Mouse (Mus musculus) stomach, embryonic 14.5 days (tissue): ENCODE measurements around the gene Prdm5. TPM values are rescaled to one million over a fixed set of nuclear protein-coding genes. Genes with fewer than 3 reads are reported as not detected.
A peak's percentile ranks its signal among the peaks of the same experiment; 100 is the strongest.

Experiments used
- ATAC-seq: fragments of 200-750 bp; cut with Nextera tagmentation; 2 replicates; pipeline ENCODE4 v1.8.0; 2017; ENCODE audit warnings: low read depth, moderate TSS enrichment; ENCODE audit not compliant: insufficient number of reproducible peaks, insufficient read depth, low FRiP score
- H3K27ac ChIP-seq: fragments of 300-500 bp; sonication (generic); 2 replicates; pipeline ENCODE4 v1.5.1; 2014; ENCODE audit warnings: mild to moderate bottlenecking, low read length, moderate library complexity, mixed read lengths
- H3K27me3 ChIP-seq: fragments of 300-500 bp; sonication (generic); 2 replicates; pipeline ENCODE4 v1.6.1; 2014; ENCODE audit warnings: low read length, control low read depth, mixed read lengths; ENCODE audit not compliant: control insufficient read depth, insufficient read depth
- H3K36me3 ChIP-seq: fragments of 300-500 bp; sonication (generic); 2 replicates; pipeline ENCODE4 v1.6.1; 2014; ENCODE audit warnings: mild to moderate bottlenecking, control low read depth, low read length, moderate library complexity, mixed read lengths; ENCODE audit not compliant: control insufficient read depth, insufficient read depth
- H3K4me1 ChIP-seq: fragments of 300-500 bp; sonication (generic); 2 replicates; pipeline ENCODE4 v1.6.1; 2014; ENCODE audit warnings: low read length, control low read depth, mixed read lengths; ENCODE audit not compliant: control insufficient read depth, insufficient read depth
- H3K4me2 ChIP-seq: fragments of 300-500 bp; sonication (generic); replicated peaks from 2 replicates; pipeline ENCODE4 v1.6.1; 2014; ENCODE audit warnings: low read depth, low read length, control low read depth
- H3K4me3 ChIP-seq: fragments of 300-500 bp; sonication (generic); 2 replicates; pipeline ENCODE4 v1.5.1; 2014; ENCODE audit warnings: low read depth, low read length, control low read depth
- H3K9ac ChIP-seq: fragments of 300-500 bp; sonication (generic); replicated peaks from 2 replicates; pipeline ENCODE4 v1.6.1; 2014; ENCODE audit warnings: low read depth, mild to moderate bottlenecking, control low read depth, low read length, moderate library complexity, mixed read lengths
- H3K9me3 ChIP-seq: fragments of 300-500 bp; sonication (generic); 2 replicates; pipeline ENCODE4 v1.6.1; 2016; ENCODE audit warnings: low read depth, low read length, control low read depth; ENCODE audit not compliant: control insufficient read depth
- WGBS: fragments of 180-500 bp; shearing (Covaris S2); extraction: QIAGEN DNeasy Blood & Tissue Kit; methylation state at CpG from one replicate; pipeline ENCODE4 v1.1.7; 2014; 5-methylcytosine and 5-hydroxymethylcytosine counted together
- polyA plus RNA-seq: library from polyadenylated mRNA; unstranded; fragments of >200 nt; fragmentation: Nextera tagmentation; extraction: Ambion mirVana; gene quantifications from 2 replicates; pipeline ENCODE4 v1.2.1, GENCODE M21; 2014

Gene Prdm5
- polyA plus RNA-seq: 27.0 and 28.7 TPM in 2 replicates

DNA sequence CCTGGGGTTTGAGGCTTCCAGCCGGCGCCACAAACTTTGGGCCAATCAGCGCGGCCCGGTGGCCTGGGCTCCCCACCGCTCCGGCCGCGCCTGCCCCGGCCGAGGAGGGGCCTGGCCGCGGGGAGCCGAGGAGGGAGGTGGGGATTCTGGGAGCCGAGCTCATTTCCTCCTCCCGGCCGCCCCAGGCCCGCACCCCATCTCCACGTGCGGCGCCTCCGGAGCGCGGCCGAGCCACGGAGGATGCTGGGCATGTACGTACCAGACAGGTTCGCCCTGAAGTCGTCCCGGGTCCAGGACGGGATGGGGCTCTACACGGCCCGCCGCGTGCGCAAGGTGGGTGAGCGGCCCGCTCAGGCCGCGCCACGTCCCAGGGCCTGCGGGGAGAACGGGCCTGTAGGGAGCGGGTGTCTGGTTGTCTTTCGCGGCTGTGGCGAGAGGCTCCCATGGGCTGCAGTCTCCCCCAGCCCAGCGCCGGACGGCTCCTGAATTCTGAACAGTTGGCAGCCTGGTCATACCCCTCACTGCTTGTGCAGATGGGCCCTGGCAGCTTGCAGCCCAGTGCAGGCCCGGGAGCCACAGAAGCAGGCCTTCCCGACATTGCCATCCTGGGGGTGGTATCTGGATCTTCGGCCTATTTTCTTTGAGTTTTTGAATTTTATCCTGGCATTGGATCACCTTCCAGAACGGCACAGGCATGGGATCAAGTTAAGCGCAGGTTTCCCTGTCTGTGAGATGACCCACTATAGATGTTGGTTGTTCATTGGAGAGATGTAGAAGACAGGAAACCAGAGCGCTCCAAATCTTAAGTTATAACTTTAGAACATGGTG is at the start of gene Prdm5:
TSS of gene Prdm5 (plus strand) at position 128 of the 828 bp plus-strand sequence.
- Histone ChIP-seq H3K4me1 (peaks cover 5% of the 10 kb centered on the region), H3K27ac (peak within 1 kb of the TSS; percentile 79; the same call in 1 of the 2 replicates), H3K4me3 (peak within 1 kb of the TSS; percentile 60), H3K9ac (peak within 1 kb of the TSS; percentile 70), H3K27me3 (no peaks in the 10 kb centered on the region), H3K4me2 (peak within 1 kb of the TSS; percentile 77), H3K36me3 (no peaks in the 10 kb centered on the region), H3K9me3 (no peaks in the 10 kb centered on the region)
- peak; percentile 94 for ATAC-seq
- 4% methylated on average over 54 of the region's 56 CpGs for WGBS

DNA sequence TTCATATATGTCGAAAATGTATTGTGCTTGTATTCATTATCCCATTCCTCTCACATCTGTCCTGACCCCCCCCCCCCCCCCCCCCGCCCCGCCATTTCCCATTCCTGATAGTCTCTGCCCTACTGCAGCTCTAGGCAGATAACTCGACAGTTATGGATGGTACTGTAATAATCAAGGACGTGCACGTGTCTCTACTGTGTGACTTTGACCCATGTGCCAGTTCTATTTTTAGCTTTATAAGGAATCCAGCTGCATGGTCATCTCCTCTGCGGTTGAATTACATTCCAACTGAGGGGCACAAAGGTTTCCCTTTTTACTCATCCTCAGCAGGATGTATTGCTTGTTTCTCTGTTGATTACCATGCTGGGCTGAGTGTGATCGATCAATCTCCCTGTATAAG is 39.3 kb upstream of the Prdm5 start:
- no peak overlapping the region for H3K27ac ChIP-seq
- 41% methylated on average over 7 of the region's 8 CpGs for WGBS
- H3K36me3 ChIP-seq: no peaks in the 10 kb centered on the region
- H3K4me3 ChIP-seq: no peak overlapping the region
- H3K27me3 ChIP-seq: no peaks in the 10 kb centered on the region
- no peaks in the 10 kb centered on the region for H3K9me3 ChIP-seq
- H3K4me1 ChIP-seq: no peaks in the 10 kb centered on the region
- no peak for ATAC-seq
- H3K9ac ChIP-seq: no peak overlapping the region
- no peak overlapping the region for H3K4me2 ChIP-seq

DNA sequence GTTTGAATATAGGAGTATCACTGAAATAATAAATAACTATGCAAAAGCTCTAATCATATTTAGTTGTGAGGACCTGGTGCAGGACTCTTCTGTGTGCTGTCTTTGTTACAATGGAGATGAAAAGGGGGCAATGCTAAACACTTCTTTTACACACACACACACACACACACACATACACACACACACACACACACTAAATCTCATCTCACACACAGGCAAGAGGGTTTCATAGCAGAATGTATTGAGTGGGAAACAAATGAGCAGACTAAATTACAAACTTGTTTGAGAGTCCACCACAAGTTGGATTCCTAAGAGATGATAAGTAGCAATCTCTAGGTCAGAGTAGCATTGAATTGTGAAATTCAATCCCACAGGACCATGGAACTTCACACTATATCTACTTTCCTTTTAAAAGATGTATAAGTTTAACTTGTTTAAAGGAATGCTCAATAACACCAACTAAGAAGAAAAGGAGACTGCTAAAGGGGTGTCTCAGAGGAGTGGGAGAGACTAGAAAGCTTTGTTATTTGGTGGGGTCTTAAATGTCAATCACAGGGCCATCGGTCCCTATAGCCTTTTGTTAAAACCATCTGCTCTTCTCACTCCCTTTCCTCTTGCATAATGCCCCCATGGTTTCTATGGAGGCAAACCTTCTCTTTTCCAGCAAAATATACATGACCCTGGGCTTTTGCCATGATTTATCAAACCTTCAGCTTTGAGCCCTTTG is 35.5 kb upstream of the Prdm5 start:
- Histone ChIP-seq H3K4me3 (no peak overlapping the region), H3K4me2 (no peak overlapping the region), H3K36me3 (no peaks in the 10 kb centered on the region), H3K27ac (no peak overlapping the region), H3K27me3 (no peaks in the 10 kb centered on the region), H3K4me1 (no peaks in the 10 kb centered on the region), H3K9me3 (no peaks in the 10 kb centered on the region), H3K9ac (no peak overlapping the region)
- ATAC-seq: no peak
- WGBS: 57% methylated on average over 1 of the region's 1 CpGs

DNA sequence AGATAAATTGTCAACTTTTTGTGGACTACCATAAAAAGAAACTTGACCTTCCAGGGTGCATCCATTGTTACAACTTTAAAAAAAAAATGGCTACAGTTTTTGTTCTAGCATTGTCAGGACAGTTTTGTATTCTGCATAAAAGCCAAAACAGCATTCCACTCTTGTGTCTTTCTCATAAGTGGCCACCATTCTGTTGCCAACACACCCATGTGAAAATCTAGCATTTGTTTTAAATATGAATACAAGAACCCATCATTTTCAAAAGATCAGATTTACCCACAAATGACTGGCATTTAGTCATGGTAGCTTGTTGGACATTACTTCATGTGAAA is 35.0 kb upstream of the Prdm5 start:
- H3K36me3 ChIP-seq: no peaks in the 10 kb centered on the region
- H3K27ac ChIP-seq: no peak overlapping the region
- H3K4me3 ChIP-seq: no peak overlapping the region
- ATAC-seq: no peak
- H3K4me1 ChIP-seq: no peaks in the 10 kb centered on the region
- no peaks in the 10 kb centered on the region for H3K27me3 ChIP-seq
- H3K9me3 ChIP-seq: no peaks in the 10 kb centered on the region
- no peak overlapping the region for H3K9ac ChIP-seq
- H3K4me2 ChIP-seq: no peak overlapping the region

DNA sequence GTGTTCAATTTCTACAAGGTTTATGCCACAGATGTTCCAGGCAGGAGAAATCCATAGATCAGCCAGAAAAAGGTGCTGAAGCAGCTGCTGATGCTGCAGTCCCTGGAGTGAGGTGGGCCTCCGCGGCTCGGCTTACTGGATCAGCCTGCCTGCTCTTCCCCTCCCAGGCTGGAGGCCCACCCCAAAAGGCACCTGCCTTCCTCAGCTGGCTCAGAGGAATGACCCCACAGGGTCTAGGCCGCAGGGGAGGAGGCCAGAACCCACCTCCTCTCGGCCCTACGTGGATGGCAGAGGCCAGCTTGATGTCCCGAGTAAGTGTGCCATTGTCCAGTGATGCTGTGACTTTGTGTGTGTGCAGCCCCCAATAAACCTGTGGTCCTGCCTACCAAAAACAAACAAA is 20.6 kb upstream of the Prdm5 start:
- no peaks in the 10 kb centered on the region for H3K4me1 ChIP-seq
- no peak for ATAC-seq
- 70% methylated on average over 7 of the region's 7 CpGs for WGBS

DNA sequence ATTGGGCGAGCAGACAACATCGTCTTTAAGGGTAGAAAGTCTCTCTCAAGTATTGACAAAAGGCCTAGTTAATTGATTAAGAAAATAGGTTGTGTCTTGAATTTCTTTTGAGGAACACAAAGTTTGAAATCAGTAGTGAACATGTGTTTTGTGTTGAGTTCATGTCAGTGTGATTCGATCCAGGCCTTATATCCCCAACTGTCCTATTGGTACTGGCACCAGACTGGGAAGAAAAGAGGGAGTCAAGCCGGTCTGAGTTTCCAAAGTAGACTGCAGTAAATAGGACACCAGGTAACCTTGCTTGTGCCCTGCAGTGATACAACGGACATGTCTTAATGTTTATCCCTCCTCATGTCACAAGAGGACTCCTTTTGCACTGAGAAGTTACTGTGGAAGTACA is 19.6 kb upstream of the Prdm5 start:
- Histone ChIP-seq H3K4me3 (no peak overlapping the region), H3K27me3 (no peaks in the 10 kb centered on the region), H3K4me1 (no peaks in the 10 kb centered on the region), H3K9me3 (no peaks in the 10 kb centered on the region), H3K27ac (no peak overlapping the region), H3K36me3 (no peaks in the 10 kb centered on the region), H3K9ac (no peak overlapping the region), H3K4me2 (no peak overlapping the region)
- WGBS: 81% methylated on average over 5 of the region's 5 CpGs
- no peak for ATAC-seq

More for the DNA sequence above, 20.6 kb upstream of the Prdm5 start:
- Histone ChIP-seq H3K9me3 (no peaks in the 10 kb centered on the region), H3K4me2 (no peak overlapping the region), H3K36me3 (no peaks in the 10 kb centered on the region), H3K9ac (no peak overlapping the region), H3K4me3 (no peak overlapping the region), H3K27me3 (no peaks in the 10 kb centered on the region), H3K27ac (no peak overlapping the region)

DNA sequence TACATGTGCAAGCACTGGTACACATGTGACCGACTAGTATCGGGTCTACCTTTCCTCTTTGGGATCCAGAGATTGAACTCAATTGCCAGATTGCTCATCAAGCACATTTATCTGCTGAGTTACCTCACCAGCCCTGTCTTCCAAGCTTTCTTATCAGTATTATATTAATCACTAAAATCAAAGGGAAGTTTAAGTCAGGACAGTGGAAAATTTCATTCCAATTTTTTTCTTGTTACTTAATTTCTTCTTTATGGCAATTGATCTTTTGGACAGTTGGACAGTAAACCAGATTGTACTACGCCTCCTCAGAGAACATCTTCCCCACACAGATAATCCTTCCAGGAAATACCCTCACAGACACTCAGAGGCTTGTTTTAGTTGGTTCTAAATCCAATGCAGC is 18.7 kb upstream of the Prdm5 start:
- 78% methylated on average over 3 of the region's 3 CpGs for WGBS
- no peak for ATAC-seq
- Histone ChIP-seq H3K27me3 (no peaks in the 10 kb centered on the region), H3K27ac (no peak overlapping the region), H3K4me1 (no peaks in the 10 kb centered on the region), H3K4me3 (no peak overlapping the region), H3K9ac (no peak overlapping the region), H3K4me2 (no peak overlapping the region), H3K36me3 (no peaks in the 10 kb centered on the region), H3K9me3 (no peaks in the 10 kb centered on the region)

DNA sequence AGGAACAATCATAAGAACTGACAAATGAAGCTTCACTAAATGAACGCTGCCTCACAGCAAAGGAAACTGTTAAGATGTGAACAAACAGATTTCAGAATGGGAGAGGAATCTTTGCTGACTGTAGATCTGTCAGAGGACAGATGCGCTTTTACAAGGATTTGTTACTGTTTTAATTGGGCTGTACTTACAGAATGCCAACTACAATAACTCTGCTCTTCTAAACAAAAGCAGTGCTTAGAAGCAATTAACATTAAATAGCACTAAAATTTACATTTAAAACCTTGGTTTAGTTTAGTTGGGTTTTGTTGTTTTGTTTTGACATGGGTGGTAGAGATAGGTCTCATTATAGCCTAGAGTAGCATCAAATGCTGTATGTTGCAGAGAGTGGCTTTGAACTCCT is 14.3 kb upstream of the Prdm5 start:
- H3K27ac ChIP-seq: no peak overlapping the region
- H3K27me3 ChIP-seq: no peaks in the 10 kb centered on the region
- no peaks in the 10 kb centered on the region for H3K4me1 ChIP-seq
- WGBS: 81% methylated on average over 2 of the region's 2 CpGs
- H3K4me2 ChIP-seq: no peak overlapping the region
- no peak for ATAC-seq
- H3K36me3 ChIP-seq: no peaks in the 10 kb centered on the region
- H3K9ac ChIP-seq: no peak overlapping the region
- no peaks in the 10 kb centered on the region for H3K9me3 ChIP-seq
- H3K4me3 ChIP-seq: no peak overlapping the region
